In genomic region chr7:19022189-19022958, GRCm38 (mm10) we compare ENCODE assay signal across 20 mouse cellular contexts. TPM values are rescaled to one million over a fixed set of nuclear protein-coding genes. Genes with fewer than 3 reads are reported as not detected.
DNase-seq lines count a peak whose midpoint lies in the region; ATAC-seq and TF ChIP-seq lines count a peak whose summit lies in the region.
"Had no signal": no experiment of that assay in that cellular context is flagged by ENCODE, and none has a peak within 500 bp of the region (broad histone marks: within the 10 kb centered on the region; RNA-seq: fewer than 3 reads in every experiment).

No protein-coding gene starts in this region.

- H3K4me2 ChIP-seq in intestine, embryonic 16.5 days (ENCODE audit: low read depth, low read length) = peak overlapping the region; percentile 49
- H3K4me2 ChIP-seq in liver, embryonic 16.5 days (ENCODE audit: low read depth, low read length) = peak overlapping the region; percentile 38; the same call in 1 of the 2 replicates

- H3K9me3 ChIP-seq in E14TG2a.4 (ENCODE audit: low read length) = no peaks in the 10 kb centered on the region
- no peaks in the 10 kb centered on the region for H3K9me3 ChIP-seq in intestine, embryonic 16.5 days (ENCODE audit: control insufficient read depth, low read length)
- H3K9me3 ChIP-seq in liver, embryonic 16.5 days (replicated peaks; ENCODE audit: control insufficient read depth, low read length) = no peaks in the 10 kb centered on the region
- H3K9me3 ChIP-seq: embryonic facial prominence, embryonic 13.5 days; G1E; heart, embryonic 12.5 days; midbrain, embryonic 12.5 days had no signal

- peak; percentile 90 for DNase-seq in heart, adult 11 months
- DNase-seq in heart, adult 8-10 months (ENCODE audit: low spot score) = no peak
- DNase-seq in ovary, adult 18-20 months (ENCODE audit: low spot score) = no peak
- no peak for DNase-seq in frontal cortex, adult 2 months (ENCODE audit: extremely low spot score in 1 of 2, low spot score in 1 of 2)
- DNase-seq in urinary bladder, postnatal 36 days (ENCODE audit: low spot score in 2 of 2) = no peak
- DNase-seq: lung, postnatal 10 days; right cerebral cortex, postnatal 4 days had no signal

- H3K9ac ChIP-seq in intestine, embryonic 16.5 days (ENCODE audit: low read depth, low read length) = peak overlapping the region; percentile 69
- H3K9ac ChIP-seq in liver, embryonic 16.5 days (ENCODE audit: low read depth, low read length) = peak overlapping the region; percentile 58; the same call in 1 of the 2 replicates
- H3K9ac ChIP-seq: heart, embryonic 12.5 days; midbrain, embryonic 12.5 days had no signal

- peak overlapping the region; percentile 98 for H3K4me3 ChIP-seq in E14TG2a.4 (replicated peaks; ENCODE audit: low read length)
- peak overlapping the region; percentile 96 for H3K4me3 ChIP-seq in intestine, embryonic 16.5 days (ENCODE audit: low read length)
- H3K4me3 ChIP-seq in liver, embryonic 16.5 days (ENCODE audit: low read depth, low read length) = peak overlapping the region; percentile 93
- H3K4me3 ChIP-seq: midbrain, embryonic 12.5 days; myocyte had no signal

- no peak for TF ChIP-seq CTCF in E14TG2a.4 (conservative IDR thresholded peaks at IDR 0.05; ENCODE audit: low read length)

- WGBS in intestine, embryonic 16.5 days = 38% methylated on average over 18 of the region's 18 CpGs
- WGBS in liver, embryonic 16.5 days (ENCODE audit: insufficient replicate concordance) = 37% methylated on average over 18 of the region's 18 CpGs

- H3K27me3 ChIP-seq in E14TG2a.4 (ENCODE audit: insufficient read depth, low read length) = peaks cover 32% of the 10 kb centered on the region
- peaks cover 8% of the 10 kb centered on the region; the same call in 1 of the 2 replicates for H3K27me3 ChIP-seq in intestine, embryonic 16.5 days (replicated peaks; ENCODE audit: control insufficient read depth, insufficient read depth, low read length)
- peaks cover 38% of the 10 kb centered on the region for H3K27me3 ChIP-seq in liver, embryonic 16.5 days (ENCODE audit: control insufficient read depth, insufficient read depth, low read depth, low read length)

- H3K27ac ChIP-seq in intestine, embryonic 16.5 days (ENCODE audit: low read length) = no peak overlapping the region
- 0 out of 2 replicates have a peak overlapping the region, but pooled peaks have one; percentile 17 for H3K27ac ChIP-seq in liver, embryonic 16.5 days (ENCODE audit: low read length)
- H3K27ac ChIP-seq: embryonic facial prominence, embryonic 13.5 days; midbrain, embryonic 12.5 days had no signal

- ATAC-seq in intestine, embryonic 16.5 days = no peak
- no peak for ATAC-seq in liver, embryonic 16.5 days (ENCODE audit: low read depth)

- H3K4me1 ChIP-seq in E14TG2a.4 (replicated peaks; ENCODE audit: low read depth, low read length) = peaks cover 52% of the 10 kb centered on the region
- H3K4me1 ChIP-seq in intestine, embryonic 16.5 days (ENCODE audit: control insufficient read depth, insufficient read depth, low read length) = peaks cover 23% of the 10 kb centered on the region
- peaks cover 27% of the 10 kb centered on the region for H3K4me1 ChIP-seq in liver, embryonic 16.5 days (ENCODE audit: control insufficient read depth, low read depth, low read length)

- no peaks in the 10 kb centered on the region for H3K36me3 ChIP-seq in E14TG2a.4 (ENCODE audit: insufficient read depth, low read length)
- no peaks in the 10 kb centered on the region for H3K36me3 ChIP-seq in intestine, embryonic 16.5 days (ENCODE audit: control insufficient read depth, insufficient read depth, low read length)
- H3K36me3 ChIP-seq in liver, embryonic 16.5 days (ENCODE audit: control insufficient read depth, insufficient read depth) = no peaks in the 10 kb centered on the region
- H3K36me3 ChIP-seq: embryonic facial prominence, embryonic 13.5 days; heart, embryonic 12.5 days; midbrain, embryonic 12.5 days had no signal

RNA-seq across cellular contexts. Expression of gene Foxa3, which starts 1.0 kb away (rescaled TPM):
- total RNA-seq in heart, adult 8-10 months (2022) = not detected
- 28.5 and 30.8 TPM in 2 replicates for polyA plus RNA-seq in intestine, embryonic 16.5 days (2015; fragmentation: Nextera tagmentation; extraction: Ambion mirVana)
- polyA plus RNA-seq in liver, embryonic 16.5 days (2015; fragmentation: Nextera tagmentation; extraction: Ambion mirVana) = 60.8 and 63.7 TPM in 2 replicates
- not detected in 2 replicates for polyA plus RNA-seq in frontal cortex, adult 2 months (2012; rRNA removed)
- total RNA-seq: G1E; gastrocnemius, adult 2 months; left cerebral cortex, adult 18-20 months had no signal
- polyA plus RNA-seq: forebrain, embryonic 14.5 days; G1E had no signal

RNA-seq across cellular contexts. Expression of gene Sympk, which starts 1.8 kb away (rescaled TPM):
- 10 to 100 TPM; 79.6 to 99.9 (median 98.8) TPM for total RNA-seq in heart, adult 8-10 months (2022)
- polyA plus RNA-seq in intestine, embryonic 16.5 days (2015; fragmentation: Nextera tagmentation; extraction: Ambion mirVana) = 23.5 and 24.1 TPM in 2 replicates
- 13.8 TPM in 2 replicates for polyA plus RNA-seq in liver, embryonic 16.5 days (2015; fragmentation: Nextera tagmentation; extraction: Ambion mirVana)
- 118 and 120 TPM in 2 replicates for polyA plus RNA-seq in frontal cortex, adult 2 months (2012; rRNA removed)

RNA-seq across cellular contexts. Expression of gene Irf2bp1, which starts 18.5 kb away (rescaled TPM):
- 10 to 100 TPM; 20.6 to 24.3 (median 22.9) TPM for total RNA-seq in heart, adult 8-10 months (2022)
- 17.0 and 17.1 TPM in 2 replicates for polyA plus RNA-seq in intestine, embryonic 16.5 days (2015; fragmentation: Nextera tagmentation; extraction: Ambion mirVana)
- polyA plus RNA-seq in liver, embryonic 16.5 days (2015; fragmentation: Nextera tagmentation; extraction: Ambion mirVana) = 6.4 and 6.6 TPM in 2 replicates
- polyA plus RNA-seq in frontal cortex, adult 2 months (2012; rRNA removed) = 29.0 and 30.5 TPM in 2 replicates

RNA-seq across cellular contexts. Expression of gene Mypop, which starts 31.3 kb away (rescaled TPM):
- total RNA-seq in heart, adult 8-10 months (2022) = 1 to 10 TPM; 3.6 to 4.3 (median 4.3) TPM
- polyA plus RNA-seq in intestine, embryonic 16.5 days (2015; fragmentation: Nextera tagmentation; extraction: Ambion mirVana) = 1.7 TPM in 2 replicates
- 0.12 and 0.48 TPM in 2 replicates for polyA plus RNA-seq in liver, embryonic 16.5 days (2015; fragmentation: Nextera tagmentation; extraction: Ambion mirVana)
- polyA plus RNA-seq in frontal cortex, adult 2 months (2012; rRNA removed) = 39.9 and 46.2 TPM in 2 replicates

RNA-seq across cellular contexts. Expression of gene Rsph6a, which starts 32.1 kb away (rescaled TPM):
- not detected for total RNA-seq in heart, adult 8-10 months (2022)
- polyA plus RNA-seq in intestine, embryonic 16.5 days (2015; fragmentation: Nextera tagmentation; extraction: Ambion mirVana) = 0.05 TPM in 1 of 2 replicates, not detected in the other
- not detected in 2 replicates for polyA plus RNA-seq in liver, embryonic 16.5 days (2015; fragmentation: Nextera tagmentation; extraction: Ambion mirVana)
- polyA plus RNA-seq in frontal cortex, adult 2 months (2012; rRNA removed) = 0.14 and 0.17 TPM in 2 replicates
- total RNA-seq: adrenal gland, postnatal 14 days; gastrocnemius, adult 2 months; hematopoietic stem cell, adult 5-6 weeks had no signal
- polyA plus RNA-seq: embryonic facial prominence, embryonic 13.5 days; forebrain, embryonic 14.5 days; heart, embryonic 12.5 days; midbrain, embryonic 12.5 days had no signal

Comparison
In these comparisons a context has a peak if more than half of its experiments do, and no peak if none do; other contexts are left out.
1. RNA of gene Foxa3, which starts 1.0 kb away (polyA plus RNA-seq): 60.8 to 63.7 TPM in liver, embryonic 16.5 days and 28.5 to 30.8 TPM in intestine, embryonic 16.5 days; not detected in frontal cortex, adult 2 months; every median in the first group is over 10 times any median in the second.
2. Peak in every context shown above with its lines, with median percentiles within 50 percentile points of each other: H3K4me3 ChIP-seq.